9 mouse cellular contexts compared by ENCODE assay signal in genomic region chr6:94543902-94544840, GRCm38 (mm10). TPM values are rescaled to one million over a fixed set of nuclear protein-coding genes. Genes with fewer than 3 reads are reported as not detected.
DNase-seq lines count a peak whose midpoint lies in the region; ATAC-seq and TF ChIP-seq lines count a peak whose summit lies in the region.
"Had no signal": no experiment of that assay in that cellular context is flagged by ENCODE, and none has a peak within 500 bp of the region (broad histone marks: within the 10 kb centered on the region; RNA-seq: fewer than 3 reads in every experiment).

No protein-coding gene starts in this region.

- no peak overlapping the region for H3K27ac ChIP-seq in ES-E14 (ENCODE audit: insufficient read depth, low read depth, low read length, poor library complexity, severe bottlenecking)
- no peak overlapping the region for H3K27ac ChIP-seq in lung, embryonic 14.5 days (ENCODE audit: low read depth)
- H3K27ac ChIP-seq: heart, embryonic 13.5 days had no signal

- H3K4me2 ChIP-seq in lung, embryonic 14.5 days, result no peak overlapping the region
- H3K4me2 ChIP-seq: heart, embryonic 13.5 days had no signal

- H3K4me3 ChIP-seq in ES-E14 (ENCODE audit: insufficient read depth in 1 of 2, low read depth in 1 of 2, low read length in 2 of 2, poor library complexity in 1 of 2, severe bottlenecking in 1 of 2), result no peak overlapping the region
- no peak overlapping the region for H3K4me3 ChIP-seq in lung, embryonic 14.5 days (ENCODE audit: low read depth, low read length)
- H3K4me3 ChIP-seq: heart, embryonic 13.5 days had no signal

- TF ChIP-seq CTCF in lung, embryonic 14.5 days (IDR thresholded peaks at IDR 0.05; ENCODE audit: low read depth), result peak; percentile 72

- no peak overlapping the region for H3K9ac ChIP-seq in ES-E14 (ENCODE audit: insufficient read depth, low read depth, low read length, poor library complexity, severe bottlenecking)
- no peak overlapping the region for H3K9ac ChIP-seq in lung, embryonic 14.5 days
- H3K9ac ChIP-seq: heart, embryonic 13.5 days had no signal

- H3K27me3 ChIP-seq in lung, embryonic 14.5 days (ENCODE audit: insufficient read depth, low read length), result no peaks in the 10 kb centered on the region
- H3K27me3 ChIP-seq: heart, embryonic 13.5 days had no signal

- peaks cover 0 to 2% of the 10 kb centered on the region in 2 experiments; a peak in 2 of 4 replicates for H3K4me1 ChIP-seq in ES-E14 (ENCODE audit: control insufficient read depth in 2 of 2, insufficient read depth in 2 of 2, low read length in 2 of 2, poor library complexity in 1 of 2)
- no peaks in the 10 kb centered on the region for H3K4me1 ChIP-seq in lung, embryonic 14.5 days (ENCODE audit: insufficient read depth)

- peak; percentile 40 for DNase-seq in CD4-positive helper T cell, adult 2 months (ENCODE audit: low read depth, low spot score)
- peak; percentile 34 for DNase-seq in ES-E14 (ENCODE audit: low read depth, low spot score)
- DNase-seq in cerebellum, postnatal 14 days, result peak; percentile 75 to 77
- DNase-seq in frontal cortex, postnatal 36 days (ENCODE audit: low spot score in 2 of 2), result peak; percentile 53 to 77
- DNase-seq in kidney, postnatal 14 days, result peak; percentile 51
- DNase-seq in lung, embryonic 14.5 days, result peak; percentile 79
- DNase-seq in right cerebral cortex, postnatal 25 days, result peak; percentile 20
- no peak for DNase-seq in testis, postnatal 14 days (ENCODE audit: low spot score)

- peaks cover 2% of the 10 kb centered on the region; the same call in 1 of the 2 replicates for H3K36me3 ChIP-seq in ES-E14 (ENCODE audit: control insufficient read depth, insufficient read depth, low read length, poor library complexity, severe bottlenecking)
- no peaks in the 10 kb centered on the region for H3K36me3 ChIP-seq in lung, embryonic 14.5 days (ENCODE audit: insufficient read depth)
- H3K36me3 ChIP-seq: heart, embryonic 13.5 days had no signal

- in situ Hi-C loops in ES-E14 (cut with MboI; ENCODE audit: low sequenced_read_pairs in 2 of 2, unreplicated experiment in 2 of 2), result loop anchor here in 1 of 2 experiments (10.0 kb wide), 1 partner anchor 441 kb away; no protein-coding TSS in a partner anchor

- 40% methylated on average over 5 of the region's 5 CpGs for WGBS in lung, embryonic 14.5 days

- H3K9me3 ChIP-seq in ES-E14 (ENCODE audit: control insufficient read depth, insufficient read depth, low read depth, low read length), result no peaks in the 10 kb centered on the region
- no peaks in the 10 kb centered on the region for H3K9me3 ChIP-seq in lung, embryonic 14.5 days (ENCODE audit: low read depth, low read length)
- H3K9me3 ChIP-seq: heart, embryonic 13.5 days had no signal

- peak; percentile 58; the same call in 1 of the 2 replicates for ATAC-seq in lung, embryonic 14.5 days (ENCODE audit: insufficient read depth)

TF ChIP-seq in ES-E14, 5 proteins besides CTCF, POLR2A, EP300 and RAD21:
- TF ChIP-seq ZNF384 (IDR thresholded peaks at IDR 0.05; ENCODE audit: low read depth, low read length) (no peak), CHD2 (IDR thresholded peaks at IDR 0.05; ENCODE audit: low read depth, low read length) (no peak), ZC3H11A (IDR thresholded peaks at IDR 0.05; ENCODE audit: borderline replicate concordance, low read depth, low read length) (peak; percentile 60; the same call in 1 of the 2 replicates), MAFK (IDR thresholded peaks at IDR 0.05; ENCODE audit: insufficient read depth, low read depth, low read length) (no peak), HCFC1 (IDR thresholded peaks at IDR 0.05; ENCODE audit: borderline replicate concordance, insufficient read depth, low read length) (no peak)

RNA-seq across cellular contexts. Expression of gene Slc25a26, which starts 44.0 kb away (rescaled TPM):
- 9.8 and 12.2 TPM in 2 replicates for total RNA-seq in ES-E14 (2012; rRNA removed)
- 7.1 TPM in 2 replicates for polyA plus RNA-seq in lung, embryonic 14.5 days (2014; fragmentation: Nextera tagmentation; extraction: Ambion mirVana)
